Mouse (Mus musculus): ENCODE data around the gene Acsl1.

Acsl1 gene

GRCm38 (mm10) chr8:46559428-46559827 is 88.6 kb downstream of the Acsl1 start:
- peak; percentile 71 for DNase-seq (ENCODE audit: low read depth, low spot score)

GRCm38 (mm10) chr8:46562333-46562732 is 91.5 kb downstream of the Acsl1 start:
- no peak for DNase-seq (ENCODE audit: low read depth, low spot score)

GRCm38 (mm10) chr8:46566914-46567529 is 96.2 kb downstream of the Acsl1 start:
- DNase-seq (ENCODE audit: low read depth, low spot score), result no peak

- DNase-seq (ENCODE audit: low read depth, low spot score), result no peak
Observed at GRCm38 (mm10) chr8:46567946-46568345, 97.1 kb downstream of the Acsl1 start.

GRCm38 (mm10) chr8:46568942-46569341 is 98.1 kb downstream of the Acsl1 start:
- DNase-seq (ENCODE audit: low read depth, low spot score), result peak; percentile 48

- no peak for DNase-seq (ENCODE audit: low read depth, low spot score)
Observed at GRCm38 (mm10) chr8:46569659-46570441, 99.0 kb downstream of the Acsl1 start.

GRCm38 (mm10) chr8:46570673-46571072 is 99.8 kb downstream of the Acsl1 start:
- no peak for DNase-seq (ENCODE audit: low read depth, low spot score)

- peak; percentile 69 for DNase-seq (ENCODE audit: low read depth, low spot score)
Observed at GRCm38 (mm10) chr8:46573446-46573845, 102.6 kb downstream of the Acsl1 start.

GRCm38 (mm10) chr8:46573964-46574363 is 103.1 kb downstream of the Acsl1 start:
- peak; percentile 30 for DNase-seq (ENCODE audit: low read depth, low spot score)

GRCm38 (mm10) chr8:46578794-46579193 is 108.0 kb downstream of the Acsl1 start:
- no peak for DNase-seq (ENCODE audit: low read depth, low spot score)

- peak; percentile 80 for DNase-seq (ENCODE audit: low read depth, low spot score)
Observed at GRCm38 (mm10) chr8:46584328-46584727, 113.5 kb downstream of the Acsl1 start.

GRCm38 (mm10) chr8:46585576-46585975 is 114.7 kb downstream of the Acsl1 start:
- DNase-seq (ENCODE audit: low read depth, low spot score), result no peak
